Mouse (Mus musculus): Measurements from ENCODE around the gene Map4k4. TPM values are rescaled to one million over a fixed set of nuclear protein-coding genes. Genes with fewer than 3 reads are reported as not detected.

Gene Map4k4
- polyA plus RNA-seq, 1 experiment, result 54.5 TPM

GRCm38 (mm10) chr1:39913256-39913655 lies 12.5 kb downstream of the Map4k4 start:
- Histone ChIP-seq H3K27ac (ENCODE audit: insufficient read depth, low read depth, low read length) (no peak overlapping the region; the same call in 1 of the 2 replicates), H3K4me1 (ENCODE audit: control insufficient read depth, insufficient read depth, low read length) (peaks cover 40% of the 10 kb centered on the region), H3K4me3 (ENCODE audit: insufficient read depth, low read length) (no peak overlapping the region)
- no peak for TF ChIP-seq POLR2A (IDR thresholded peaks at IDR 0.05; ENCODE audit: borderline replicate concordance, low read depth, low read length)
- no peak for TF ChIP-seq CTCF (IDR thresholded peaks at IDR 0.05; ENCODE audit: low read depth, low read length)

GRCm38 (mm10) chr1:39916144-39916543 lies 15.4 kb downstream of the Map4k4 start:
- Histone ChIP-seq H3K27ac (ENCODE audit: insufficient read depth, low read depth, low read length) (peak overlapping the region; percentile 13), H3K4me3 (ENCODE audit: insufficient read depth, low read length) (no peak overlapping the region), H3K4me1 (ENCODE audit: control insufficient read depth, insufficient read depth, low read length) (peaks cover 58% of the 10 kb centered on the region)
- TF ChIP-seq CTCF (IDR thresholded peaks at IDR 0.05; ENCODE audit: low read depth, low read length), result no peak
- TF ChIP-seq POLR2A (IDR thresholded peaks at IDR 0.05; ENCODE audit: borderline replicate concordance, low read depth, low read length), result no peak

DNA sequence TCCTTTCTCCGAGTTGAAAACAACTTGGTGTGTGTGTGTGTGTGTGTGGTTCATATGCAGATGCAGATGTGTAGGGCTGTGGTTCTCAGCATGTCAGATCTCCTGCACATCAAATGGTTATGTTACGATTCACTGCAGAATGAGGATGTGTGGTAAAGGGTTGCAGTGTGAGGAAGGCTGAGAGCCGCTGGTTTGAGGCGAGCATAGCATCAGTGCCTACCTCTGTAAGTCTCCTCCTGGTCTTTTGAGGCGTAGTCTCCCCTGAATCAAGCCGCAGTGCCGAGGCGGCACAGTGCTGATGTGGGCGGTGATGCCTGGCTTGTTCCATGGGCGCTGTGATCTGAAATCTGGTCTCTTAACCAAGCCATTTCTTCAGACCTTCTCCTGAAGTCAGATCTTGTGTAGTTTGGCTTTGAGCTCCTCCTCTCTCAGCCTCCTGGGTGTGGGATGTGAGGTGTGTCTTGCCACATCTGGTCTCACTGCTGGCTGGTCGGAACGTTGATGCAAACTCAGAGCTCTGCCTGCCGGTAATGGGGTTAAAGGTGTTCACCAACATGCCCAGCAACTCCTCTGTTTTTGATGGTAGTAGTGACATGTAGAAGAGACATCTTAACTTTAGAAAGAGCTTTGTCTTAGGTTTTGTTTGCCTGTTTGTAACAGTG lies 17.3 kb downstream of the Map4k4 start:
- TF ChIP-seq POLR2A (IDR thresholded peaks at IDR 0.05; ENCODE audit: borderline replicate concordance, low read depth, low read length) (no peak), CTCF (IDR thresholded peaks at IDR 0.05; ENCODE audit: low read depth, low read length) (no peak)
- Histone ChIP-seq H3K27ac (ENCODE audit: insufficient read depth, low read depth, low read length) (peak overlapping the region; percentile 49), H3K4me1 (ENCODE audit: control insufficient read depth, insufficient read depth, low read length) (peaks cover 66% of the 10 kb centered on the region), H3K4me3 (ENCODE audit: insufficient read depth, low read length) (no peak overlapping the region)

- Histone ChIP-seq H3K4me1 (ENCODE audit: control insufficient read depth, insufficient read depth, low read length) (peaks cover 66% of the 10 kb centered on the region), H3K27ac (ENCODE audit: insufficient read depth, low read depth, low read length) (peak overlapping the region; percentile 49), H3K4me3 (ENCODE audit: insufficient read depth, low read length) (no peak overlapping the region)
- TF ChIP-seq CTCF (IDR thresholded peaks at IDR 0.05; ENCODE audit: low read depth, low read length), result no peak
Measured at GRCm38 (mm10) chr1:39918517-39919115, 17.9 kb downstream of the Map4k4 start.

GRCm38 (mm10) chr1:39920616-39921015 lies 19.9 kb downstream of the Map4k4 start:
- peak overlapping the region; percentile 1 for H3K27ac ChIP-seq (ENCODE audit: insufficient read depth, low read depth, low read length)
- H3K4me3 ChIP-seq (ENCODE audit: insufficient read depth, low read length), result no peak overlapping the region
- peaks cover 76% of the 10 kb centered on the region for H3K4me1 ChIP-seq (ENCODE audit: control insufficient read depth, insufficient read depth, low read length)
- TF ChIP-seq CTCF (IDR thresholded peaks at IDR 0.05; ENCODE audit: low read depth, low read length) (no peak), POLR2A (IDR thresholded peaks at IDR 0.05; ENCODE audit: borderline replicate concordance, low read depth, low read length) (no peak)

DNA sequence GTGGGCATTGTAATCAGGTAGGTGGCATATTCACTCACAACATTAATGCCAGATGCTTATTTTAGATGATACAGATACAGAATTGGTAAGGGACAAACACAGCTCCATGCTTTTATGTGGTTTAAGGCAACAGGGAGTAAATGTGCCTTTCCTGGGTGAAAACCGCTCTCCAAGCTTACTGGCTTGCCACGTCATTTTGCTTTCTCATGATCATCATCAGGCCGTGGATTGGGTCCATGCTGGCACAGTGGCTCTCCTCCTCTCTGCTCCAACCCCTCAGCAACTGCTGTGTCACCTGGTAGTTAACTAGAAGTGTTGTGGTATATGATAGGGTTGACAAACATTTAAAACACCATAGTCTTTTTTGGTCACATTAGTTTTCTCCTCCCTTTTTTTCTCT lies 21.3 kb downstream of the Map4k4 start:
- Histone ChIP-seq H3K4me1 (ENCODE audit: control insufficient read depth, insufficient read depth, low read length) (peaks cover 72% of the 10 kb centered on the region), H3K27ac (ENCODE audit: insufficient read depth, low read depth, low read length) (peak overlapping the region; percentile 36), H3K4me3 (ENCODE audit: insufficient read depth, low read length) (no peak overlapping the region)
- TF ChIP-seq POLR2A (IDR thresholded peaks at IDR 0.05; ENCODE audit: borderline replicate concordance, low read depth, low read length), result no peak
- no peak for TF ChIP-seq CTCF (IDR thresholded peaks at IDR 0.05; ENCODE audit: low read depth, low read length)

DNA sequence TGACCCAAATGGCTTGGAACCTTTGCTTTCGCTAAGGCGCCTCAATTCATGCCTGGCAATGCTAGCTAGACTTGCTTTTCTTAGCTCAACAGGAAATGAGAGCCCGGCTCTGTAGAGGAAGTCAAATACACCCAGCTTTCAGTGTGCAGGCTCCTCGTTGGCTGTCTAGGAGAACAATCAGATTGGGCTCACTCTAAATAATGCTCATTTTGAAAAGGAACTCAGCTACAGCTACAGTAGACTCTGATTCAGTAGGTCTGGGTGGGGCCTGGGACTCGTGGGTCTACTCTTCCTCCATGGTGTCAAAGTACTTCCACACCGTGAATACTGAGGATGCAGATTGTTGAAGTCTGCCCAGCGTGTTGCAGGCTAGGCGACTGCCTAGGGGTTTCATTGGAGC lies 22.0 kb downstream of the Map4k4 start:
- H3K4me3 ChIP-seq (ENCODE audit: insufficient read depth, low read length), result peak overlapping the region; percentile 30
- no peak for TF ChIP-seq CTCF (IDR thresholded peaks at IDR 0.05; ENCODE audit: low read depth, low read length)
- no peak for TF ChIP-seq POLR2A (IDR thresholded peaks at IDR 0.05; ENCODE audit: borderline replicate concordance, low read depth, low read length)

GRCm38 (mm10) chr1:39923395-39924337 lies 23.0 kb downstream of the Map4k4 start:
- peak overlapping the region; percentile 30 for H3K4me3 ChIP-seq (ENCODE audit: insufficient read depth, low read length)

More for the DNA sequence above, 22.0 kb downstream of the Map4k4 start:
- Histone ChIP-seq H3K4me1 (ENCODE audit: control insufficient read depth, insufficient read depth, low read length) (peaks cover 67% of the 10 kb centered on the region), H3K27ac (ENCODE audit: insufficient read depth, low read depth, low read length) (peak overlapping the region; percentile 88)

DNA sequence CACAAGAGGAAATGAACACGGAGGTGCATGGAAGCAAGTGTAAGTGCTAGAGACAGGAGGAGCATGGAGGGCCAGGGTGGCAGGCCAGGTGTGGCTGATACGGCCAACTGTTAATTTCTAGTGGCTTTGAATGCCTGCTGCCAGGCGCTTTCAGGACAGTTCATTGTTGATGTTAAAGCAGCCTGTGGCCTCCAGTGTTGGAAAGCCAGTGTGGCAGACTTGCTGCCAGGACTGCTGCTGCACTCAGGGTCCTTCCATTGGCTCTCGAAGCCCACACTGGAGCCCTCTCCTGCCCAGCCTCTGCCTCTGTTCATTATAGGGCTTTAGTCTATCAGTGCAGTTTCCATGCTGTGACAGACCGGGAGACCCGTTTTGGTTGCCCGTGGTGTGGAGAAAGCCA lies 30.3 kb downstream of the Map4k4 start:
- peaks cover 6% of the 10 kb centered on the region for H3K4me1 ChIP-seq (ENCODE audit: control insufficient read depth, insufficient read depth, low read length)
- TF ChIP-seq CTCF (IDR thresholded peaks at IDR 0.05; ENCODE audit: low read depth, low read length), result no peak
- TF ChIP-seq POLR2A (IDR thresholded peaks at IDR 0.05; ENCODE audit: borderline replicate concordance, low read depth, low read length), result no peak

More at GRCm38 (mm10) chr1:39923395-39924337, 23.0 kb downstream of the Map4k4 start:
- peaks cover 57% of the 10 kb centered on the region for H3K4me1 ChIP-seq (ENCODE audit: control insufficient read depth, insufficient read depth, low read length)
- TF ChIP-seq CTCF (IDR thresholded peaks at IDR 0.05; ENCODE audit: low read depth, low read length) (no peak), POLR2A (IDR thresholded peaks at IDR 0.05; ENCODE audit: borderline replicate concordance, low read depth, low read length) (no peak)
- H3K27ac ChIP-seq (ENCODE audit: insufficient read depth, low read depth, low read length), result peak overlapping the region; percentile 88

More for the DNA sequence above, 30.3 kb downstream of the Map4k4 start:
- Histone ChIP-seq H3K4me3 (ENCODE audit: insufficient read depth, low read length) (no peak overlapping the region), H3K27ac (ENCODE audit: insufficient read depth, low read depth, low read length) (no peak overlapping the region)
